Mouse (Mus musculus) left cerebral cortex, adult 2 months (tissue): Measurements from ENCODE around the gene Map3k9. TPM values are rescaled to one million over a fixed set of nuclear protein-coding genes. Genes with fewer than 3 reads are reported as not detected.

ENCODE experiments used
- DNase-seq, 2 experiments: peaks; one replicate each; pipeline ENCODE4 v3.0.0; 2021 to 2022; ENCODE audit warnings: low spot score in 2 of 2, mixed read lengths in 1 of 2; ENCODE audit errors: extremely low spot score in 1 of 2
- H3K27ac ChIP-seq: fragments of 200-600 bp; 2 replicates; pipeline ENCODE4 v1.8.1; 2022
- H3K4me3 ChIP-seq: fragments of 200-600 bp; 2 replicates; pipeline ENCODE4 v1.8.1; 2022
- CTCF ChIP-seq: fragments of 200-600 bp; IDR thresholded peaks from 2 replicates; pipeline ENCODE4 v1.8.1; 2022; ENCODE audit warnings: antibody characterized with exemption, mild to moderate bottlenecking, moderate library complexity
- intact Hi-C: fragments of 180-260 bp; cut with DNase I; formaldehyde crosslinking; loops from one replicate; pipeline ENCODE4 v1.15.1; 2025
- total RNA-seq, 2 experiments: library from RNA; stranded (reverse); gene quantifications; 2 replicates each; pipeline ENCODE4 v1.2.3; 2021

The Map3k9 gene
- total RNA-seq, 2 experiments from 2014 or later = 63.3 to 68.9 TPM

- intact Hi-C loops = no loop called here
- no peak for DNase-seq
- Histone ChIP-seq H3K27ac (no peak overlapping the region), H3K4me3 (no peak overlapping the region)
- TF ChIP-seq CTCF = no peak
These were observed 1.6 kb upstream of the Map3k9 start for GRCm38 (mm10) chr12:81782606-81783005.

DNA sequence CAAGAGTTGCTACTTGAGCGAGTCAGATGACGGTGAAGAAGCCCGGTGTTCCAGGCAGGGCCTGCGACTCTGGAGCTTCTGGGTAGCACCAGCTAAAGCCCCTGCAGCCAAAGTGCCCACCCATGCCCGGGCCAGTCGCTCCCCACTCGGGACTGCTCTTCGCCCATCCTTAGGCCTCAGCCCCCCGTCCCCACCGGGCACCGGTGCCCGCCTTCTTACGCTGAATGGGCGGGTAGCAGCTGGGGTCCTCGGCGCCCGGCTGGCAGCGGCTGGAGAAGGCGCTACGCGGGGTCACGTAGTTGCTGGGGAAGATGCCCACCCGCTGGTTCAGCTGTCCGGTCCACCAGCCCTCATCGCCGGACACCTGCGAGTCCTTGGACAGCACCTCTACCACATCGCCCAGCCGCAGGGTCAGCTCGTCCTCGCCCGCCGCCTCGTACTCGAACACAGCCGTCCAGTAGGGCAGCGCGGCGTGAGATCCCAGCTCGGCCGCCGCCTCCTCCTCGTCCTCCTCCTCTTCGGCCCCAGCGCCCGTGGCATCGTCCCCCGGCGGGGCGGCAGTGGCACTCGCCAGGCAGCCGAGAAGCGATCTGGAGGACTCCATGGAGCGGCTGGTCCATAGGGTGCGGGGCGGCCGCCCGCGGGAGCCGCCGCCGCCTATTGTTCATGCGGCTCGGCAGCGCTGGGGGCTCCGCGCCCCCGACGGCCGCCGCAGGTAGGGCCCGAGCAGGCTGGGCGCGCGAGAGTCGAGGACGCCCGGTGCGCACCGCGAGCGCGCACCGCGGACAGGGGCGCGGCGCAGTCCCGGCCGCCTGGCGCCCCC is 493 bp downstream of the Map3k9 start:
- Histone ChIP-seq H3K4me3 (peak overlapping the region; percentile 71), H3K27ac (peak overlapping the region; percentile 17)
- peak; percentile 29 to 44 for DNase-seq
- TF ChIP-seq CTCF = no peak
- intact Hi-C loops = no loop called here

DNA sequence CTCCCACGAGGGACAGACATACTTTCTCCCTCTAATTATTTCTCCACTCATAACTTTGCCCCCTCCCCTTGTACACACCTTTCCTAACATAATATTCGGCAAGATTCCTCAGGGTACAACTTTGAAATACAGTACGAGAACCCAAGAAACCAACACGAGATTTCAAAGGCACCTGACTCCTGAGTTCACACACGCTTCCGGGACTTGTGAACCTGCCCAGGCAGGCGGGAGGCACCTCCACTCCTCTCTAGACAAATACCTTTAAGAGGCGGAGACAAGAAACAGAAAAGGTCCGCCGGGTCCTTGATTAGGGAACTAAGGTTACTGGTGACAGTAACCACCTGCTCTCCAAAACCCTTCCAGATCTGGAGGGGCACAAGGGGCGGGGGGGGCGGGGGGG is 1.1 kb downstream of the Map3k9 start:
- no peak for DNase-seq
- no peak for TF ChIP-seq CTCF
- Histone ChIP-seq H3K27ac (no peak overlapping the region), H3K4me3 (peak overlapping the region; percentile 71)
- intact Hi-C loops = loop anchor here (5.0 kb wide), 1 partner anchor 148 kb away; the partner anchor contains the start of gene Ttc9

- peak overlapping the region; percentile 45 for H3K27ac ChIP-seq
- H3K4me3 ChIP-seq = no peak overlapping the region
- TF ChIP-seq CTCF = no peak
- DNase-seq = no peak
- intact Hi-C loops = loop anchor here (2.0 to 5.0 kb wide), 2 partner anchors 39 to 144 kb away; partner anchors contain the start of gene Ttc9
These were observed 4.8 kb downstream of the Map3k9 start for GRCm38 (mm10) chr12:81776191-81776590.

DNA sequence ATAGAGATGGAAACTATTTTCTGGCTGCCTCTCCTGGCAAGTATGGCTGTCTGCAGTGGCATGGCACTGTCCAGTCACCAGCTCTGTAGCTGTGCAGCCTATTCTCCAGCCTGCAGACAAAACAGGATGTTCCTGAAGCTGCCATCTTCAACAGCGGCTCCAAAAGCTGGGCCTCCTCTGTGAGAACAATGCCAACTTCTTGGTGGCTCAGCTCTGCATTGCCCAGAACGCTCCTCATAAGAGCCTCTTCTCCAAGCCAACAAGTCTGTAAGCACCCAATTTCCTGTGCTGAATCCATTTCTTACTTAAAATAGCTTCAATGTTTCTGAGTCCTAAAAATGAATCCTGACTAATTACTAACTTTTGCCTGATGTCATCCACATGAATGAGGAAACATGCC is 5.3 kb downstream of the Map3k9 start:
- Histone ChIP-seq H3K4me3 (no peak overlapping the region), H3K27ac (peak overlapping the region; percentile 7; the same call in 1 of the 2 replicates)
- intact Hi-C loops = loop anchor here (2.0 to 5.0 kb wide), 2 partner anchors 39 to 143 kb away; partner anchors contain the start of gene Ttc9
- DNase-seq = no peak
- no peak for TF ChIP-seq CTCF

DNA sequence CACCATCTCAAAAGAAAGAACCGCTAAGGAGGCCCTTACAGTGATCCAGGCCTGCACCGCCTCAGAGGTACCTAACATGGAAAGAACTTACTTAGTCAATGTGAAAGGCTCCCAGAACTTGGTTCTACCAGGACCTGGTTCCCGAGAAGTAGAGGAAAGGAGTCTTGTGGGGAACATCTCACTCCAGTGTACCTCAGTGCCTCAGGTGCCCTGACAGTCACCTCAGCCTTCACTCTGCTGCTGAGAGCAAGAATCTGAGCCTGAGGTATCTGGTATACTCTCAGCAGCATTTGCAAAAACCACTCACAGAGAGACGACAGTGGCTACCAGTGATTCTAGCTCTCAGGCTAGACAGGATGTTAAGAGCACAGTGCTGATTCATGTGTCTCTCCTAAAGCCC is 6.8 kb downstream of the Map3k9 start:
- TF ChIP-seq CTCF = no peak
- Histone ChIP-seq H3K27ac (no peak overlapping the region), H3K4me3 (no peak overlapping the region)
- DNase-seq = no peak
- intact Hi-C loops = no loop called here

GRCm38 (mm10) chr12:81769458-81769857 is 11.5 kb downstream of the Map3k9 start:
- TF ChIP-seq CTCF = no peak
- no peak overlapping the region for H3K27ac ChIP-seq
- H3K4me3 ChIP-seq = no peak overlapping the region
- intact Hi-C loops = no loop called here
- no peak for DNase-seq

DNA sequence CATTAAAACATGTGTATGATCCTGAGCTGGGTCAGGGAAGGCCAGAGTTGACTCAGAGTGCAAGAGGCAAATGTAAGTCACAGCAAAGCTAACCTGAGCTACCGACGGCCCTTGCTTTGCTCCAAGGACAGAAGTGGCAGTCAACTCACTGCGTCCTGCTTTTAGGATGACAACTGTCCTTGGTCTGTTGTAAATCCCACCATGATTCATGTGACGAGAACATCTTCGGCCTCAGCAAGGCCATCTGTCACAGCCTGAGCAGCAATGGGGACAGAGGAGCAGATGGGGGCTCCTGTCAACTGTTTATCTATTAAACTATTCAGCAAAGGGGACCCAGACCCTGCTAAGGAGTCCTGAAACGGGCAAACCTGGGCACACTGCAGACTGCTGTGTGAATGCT is 15.6 kb downstream of the Map3k9 start:
- no peak for DNase-seq
- TF ChIP-seq CTCF = no peak
- intact Hi-C loops = no loop called here
- Histone ChIP-seq H3K4me3 (no peak overlapping the region), H3K27ac (no peak overlapping the region)

DNA sequence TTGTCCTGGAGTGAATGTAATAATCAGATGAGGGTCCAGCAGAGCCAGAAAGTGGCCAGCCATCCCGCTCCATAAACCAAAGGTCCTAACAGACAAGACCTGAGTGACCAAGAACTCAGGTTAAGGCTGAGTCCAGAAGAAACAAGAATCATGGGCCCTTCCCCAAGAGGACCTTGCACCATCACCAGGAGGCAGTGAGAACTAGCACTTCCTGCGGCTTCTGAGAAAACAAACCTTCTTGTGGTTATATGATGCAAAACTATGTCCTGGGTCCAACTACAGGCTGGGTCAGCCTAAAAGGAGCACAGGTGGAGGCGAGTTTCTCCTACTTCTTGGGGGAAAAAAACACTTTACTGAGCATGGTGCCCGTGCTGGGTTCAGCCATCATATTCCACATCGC is 16.6 kb downstream of the Map3k9 start:
- Histone ChIP-seq H3K4me3 (no peak overlapping the region), H3K27ac (no peak overlapping the region)
- intact Hi-C loops = no loop called here
- DNase-seq = no peak
- no peak for TF ChIP-seq CTCF

DNA sequence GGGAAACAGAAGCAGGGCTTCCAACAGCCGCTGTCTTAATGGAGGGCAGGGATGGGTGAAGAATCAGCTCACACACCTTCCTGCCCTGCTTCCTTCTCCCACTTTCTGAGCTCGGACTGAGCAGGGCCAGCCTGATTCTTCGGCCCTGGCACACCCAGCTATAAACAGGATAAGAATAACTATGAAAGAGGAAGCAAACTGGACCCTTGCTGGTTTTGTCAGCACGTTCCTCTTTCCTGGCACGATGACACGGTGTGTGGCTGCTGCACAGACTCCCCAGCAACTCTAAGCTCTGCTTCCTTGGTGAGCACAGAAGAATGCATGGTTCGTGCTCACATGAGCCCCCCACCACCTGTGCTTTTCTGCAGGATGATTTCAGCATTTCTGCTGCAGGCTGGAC is 26.3 kb downstream of the Map3k9 start:
- Histone ChIP-seq H3K27ac (peak overlapping the region; percentile 42), H3K4me3 (no peak overlapping the region)
- no peak for DNase-seq
- TF ChIP-seq CTCF = no peak
- intact Hi-C loops = no loop called here

GRCm38 (mm10) chr12:81751116-81751515 is 29.9 kb downstream of the Map3k9 start:
- H3K27ac ChIP-seq = peak overlapping the region; percentile 79
- intact Hi-C loops = no loop called here
- no peak overlapping the region for H3K4me3 ChIP-seq
- no peak for TF ChIP-seq CTCF
- DNase-seq = no peak

DNA sequence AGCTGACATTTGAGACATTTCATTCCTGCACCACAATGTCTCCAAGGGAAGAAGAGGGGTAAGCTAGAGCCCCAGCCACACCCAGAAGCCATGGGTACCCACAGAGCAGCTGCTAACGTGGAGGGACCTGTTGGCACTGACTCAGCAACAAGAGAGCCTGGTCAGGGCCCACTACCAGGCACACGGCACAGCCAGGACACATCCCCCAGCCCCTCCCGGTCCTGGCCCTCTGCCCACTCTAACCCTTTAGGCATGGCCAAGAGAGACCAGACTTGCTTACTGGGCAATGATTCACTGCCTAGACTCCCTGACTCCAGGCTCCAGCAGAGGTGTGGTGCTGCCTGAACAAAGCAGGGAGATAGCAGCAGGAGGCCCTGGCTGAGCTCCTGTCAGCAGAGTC is 32.1 kb downstream of the Map3k9 start:
- DNase-seq = no peak
- Histone ChIP-seq H3K27ac (no peak overlapping the region), H3K4me3 (no peak overlapping the region)
- no peak for TF ChIP-seq CTCF
- intact Hi-C loops = no loop called here
